Mouse (Mus musculus): ENCODE results near the gene Rtn1. TPM values are rescaled to one million over a fixed set of nuclear protein-coding genes. Genes with fewer than 3 reads are reported as not detected.

The Rtn1 gene
- polyA plus RNA-seq, 1 experiment, result 4.1 TPM

DNA sequence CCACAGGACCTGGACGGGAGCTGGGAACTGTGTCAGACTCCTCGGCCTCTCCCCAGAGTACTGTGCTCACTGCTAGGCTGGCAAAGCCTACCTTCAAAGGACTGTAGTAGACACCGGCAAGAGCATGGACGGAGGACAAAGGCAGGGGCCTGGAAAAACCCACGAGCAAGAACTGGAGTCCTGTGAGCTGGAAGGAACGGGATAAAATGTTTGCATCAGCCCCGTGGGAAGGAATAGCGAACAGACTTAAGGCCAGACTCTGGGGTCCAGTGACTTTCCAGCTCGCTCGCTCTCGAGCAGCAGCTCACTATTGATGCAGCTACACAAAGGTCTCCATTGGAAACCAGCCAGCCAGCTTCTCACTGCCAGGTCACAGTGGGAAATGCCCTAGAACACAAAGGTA lies 34.0 kb downstream of the Rtn1 start:
- H3K27me3 ChIP-seq (ENCODE audit: control insufficient read depth, insufficient read depth, low read length), result no peaks in the 10 kb centered on the region
- H3K36me3 ChIP-seq (ENCODE audit: control insufficient read depth, insufficient read depth, low read length), result no peaks in the 10 kb centered on the region
- TF ChIP-seq CTCF (IDR thresholded peaks at IDR 0.05; ENCODE audit: extremely low read depth, insufficient read length, insufficient replicate concordance, low read depth, low read length) (no peak), POLR2A (IDR thresholded peaks at IDR 0.05; ENCODE audit: low read depth, low read length) (no peak)
- 82% methylated on average over 11 of the region's 11 CpGs for WGBS
- no peak overlapping the region for H3K27ac ChIP-seq (ENCODE audit: insufficient read depth, low read depth, low read length)
- no peak overlapping the region for H3K4me3 ChIP-seq (ENCODE audit: low read depth, low read length)
- H3K4me1 ChIP-seq (ENCODE audit: control insufficient read depth, insufficient read depth, insufficient read length, low read length), result no peaks in the 10 kb centered on the region

DNA sequence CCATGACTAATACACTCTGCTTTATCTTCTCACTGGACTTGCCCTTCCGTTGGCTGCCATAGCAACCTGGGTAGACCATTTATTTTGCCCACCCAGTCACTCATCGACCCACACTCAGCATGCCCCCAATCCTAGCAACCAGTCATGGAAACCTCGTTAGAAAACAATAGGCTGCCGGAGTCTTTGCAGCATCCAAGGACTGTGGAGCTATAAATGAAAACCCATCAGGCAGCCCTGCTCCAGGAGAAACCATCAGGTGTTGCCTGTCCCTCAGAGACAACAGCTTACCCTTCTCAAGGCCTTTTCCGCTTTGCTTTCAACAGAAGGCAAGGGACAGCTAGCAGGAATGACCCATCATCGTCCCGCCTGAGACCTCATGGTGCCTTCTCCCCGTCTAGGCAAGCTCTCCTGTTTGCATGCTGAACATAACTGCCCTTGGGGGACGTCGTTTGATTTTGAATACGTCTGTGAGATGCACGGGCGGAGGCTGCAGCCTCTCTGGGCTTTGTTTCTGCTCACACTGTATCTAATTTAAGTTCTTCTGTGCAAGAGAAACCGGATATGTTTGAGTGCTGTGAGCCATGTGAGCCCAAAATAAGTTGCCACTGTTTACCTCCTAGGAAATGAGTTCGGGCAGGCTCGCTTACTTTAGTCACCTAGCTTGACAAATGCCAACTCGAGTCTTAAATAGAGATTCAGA lies 34.8 kb downstream of the Rtn1 start:
- WGBS, result 54% methylated on average over 17 of the region's 17 CpGs
- Histone ChIP-seq H3K36me3 (ENCODE audit: control insufficient read depth, insufficient read depth, low read length) (no peaks in the 10 kb centered on the region), H3K4me3 (ENCODE audit: low read depth, low read length) (no peak overlapping the region), H3K27me3 (ENCODE audit: control insufficient read depth, insufficient read depth, low read length) (no peaks in the 10 kb centered on the region), H3K27ac (ENCODE audit: insufficient read depth, low read depth, low read length) (no peak overlapping the region), H3K4me1 (ENCODE audit: control insufficient read depth, insufficient read depth, insufficient read length, low read length) (no peaks in the 10 kb centered on the region)
- TF ChIP-seq CTCF (IDR thresholded peaks at IDR 0.05; ENCODE audit: extremely low read depth, insufficient read length, insufficient replicate concordance, low read depth, low read length) (no peak), POLR2A (IDR thresholded peaks at IDR 0.05; ENCODE audit: low read depth, low read length) (no peak)

DNA sequence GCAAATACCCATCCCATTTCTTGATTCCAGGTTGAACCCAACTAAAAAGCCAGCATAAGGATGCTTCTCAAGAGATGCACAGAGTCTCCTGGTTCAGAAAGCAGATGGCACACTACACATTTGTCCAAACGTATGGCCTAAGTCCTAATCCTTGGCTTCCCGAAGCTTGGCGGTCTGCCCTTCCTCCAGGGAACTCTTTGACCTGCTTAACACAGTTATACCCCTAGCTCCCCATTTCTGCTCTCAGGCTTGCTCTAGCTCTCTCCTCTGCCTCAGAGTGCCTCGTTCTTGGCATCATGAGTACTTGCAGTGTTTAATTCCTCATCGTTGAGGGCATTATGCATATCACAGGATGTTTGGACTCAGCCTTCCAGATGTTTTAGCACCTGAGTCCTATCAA lies 38.8 kb downstream of the Rtn1 start:
- Histone ChIP-seq H3K4me3 (ENCODE audit: low read depth, low read length) (no peak overlapping the region), H3K36me3 (ENCODE audit: control insufficient read depth, insufficient read depth, low read length) (no peaks in the 10 kb centered on the region), H3K27ac (ENCODE audit: insufficient read depth, low read depth, low read length) (no peak overlapping the region), H3K4me1 (ENCODE audit: control insufficient read depth, insufficient read depth, insufficient read length, low read length) (no peaks in the 10 kb centered on the region), H3K27me3 (ENCODE audit: control insufficient read depth, insufficient read depth, low read length) (no peaks in the 10 kb centered on the region)
- WGBS, result 66% methylated on average over 5 of the region's 5 CpGs
- TF ChIP-seq CTCF (IDR thresholded peaks at IDR 0.05; ENCODE audit: extremely low read depth, insufficient read length, insufficient replicate concordance, low read depth, low read length) (no peak), POLR2A (IDR thresholded peaks at IDR 0.05; ENCODE audit: low read depth, low read length) (no peak)

DNA sequence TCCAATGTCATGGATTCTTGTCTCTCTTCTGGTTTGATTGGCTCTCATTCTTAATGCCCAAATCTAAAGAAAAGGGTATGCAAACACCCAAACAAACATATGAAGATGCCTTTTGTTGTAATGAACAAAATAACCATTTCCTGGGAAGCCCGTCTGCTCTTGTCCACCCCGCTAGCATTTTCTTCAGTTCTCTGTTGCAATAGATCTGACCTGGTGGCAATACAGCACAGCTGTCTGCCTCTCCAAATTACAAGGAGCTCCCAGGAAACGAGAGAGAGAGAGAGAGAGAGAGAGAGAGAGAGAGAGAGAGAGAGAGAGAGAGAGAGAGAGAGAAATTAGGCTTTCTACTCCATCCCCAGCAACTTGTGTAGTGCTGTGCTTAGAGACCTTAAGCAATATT lies 42.1 kb downstream of the Rtn1 start:
- TF ChIP-seq POLR2A (IDR thresholded peaks at IDR 0.05; ENCODE audit: low read depth, low read length) (no peak), CTCF (IDR thresholded peaks at IDR 0.05; ENCODE audit: extremely low read depth, insufficient read length, insufficient replicate concordance, low read depth, low read length) (no peak)
- 67% methylated on average over 3 of the region's 3 CpGs for WGBS
- Histone ChIP-seq H3K27ac (ENCODE audit: insufficient read depth, low read depth, low read length) (no peak overlapping the region), H3K27me3 (ENCODE audit: control insufficient read depth, insufficient read depth, low read length) (no peaks in the 10 kb centered on the region), H3K4me3 (ENCODE audit: low read depth, low read length) (no peak overlapping the region), H3K36me3 (ENCODE audit: control insufficient read depth, insufficient read depth, low read length) (no peaks in the 10 kb centered on the region), H3K4me1 (ENCODE audit: control insufficient read depth, insufficient read depth, insufficient read length, low read length) (peaks cover 3% of the 10 kb centered on the region; the same call in 1 of the 2 replicates)

DNA sequence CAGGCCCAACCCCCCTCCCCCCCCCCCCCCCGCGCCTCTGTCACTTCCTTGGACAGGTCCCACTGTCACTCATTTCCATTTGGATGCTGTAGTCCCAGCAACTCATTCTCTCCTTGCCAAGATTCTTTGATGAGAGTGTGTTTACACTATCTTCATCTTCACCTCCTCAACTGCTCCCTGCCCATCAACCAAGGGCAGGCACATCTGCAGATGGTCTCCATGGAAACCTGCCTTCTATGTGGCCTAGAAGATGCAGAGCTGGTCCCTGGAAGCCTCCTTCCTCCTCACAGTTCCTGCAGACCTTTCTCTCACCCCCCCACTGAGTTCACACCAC lies 42.8 kb downstream of the Rtn1 start:
- H3K4me3 ChIP-seq (ENCODE audit: low read depth, low read length), result no peak overlapping the region
- peaks cover 3% of the 10 kb centered on the region; the same call in 1 of the 2 replicates for H3K4me1 ChIP-seq (ENCODE audit: control insufficient read depth, insufficient read depth, insufficient read length, low read length)
- TF ChIP-seq CTCF (IDR thresholded peaks at IDR 0.05; ENCODE audit: extremely low read depth, insufficient read length, insufficient replicate concordance, low read depth, low read length) (no peak), POLR2A (IDR thresholded peaks at IDR 0.05; ENCODE audit: low read depth, low read length) (no peak)
- no peaks in the 10 kb centered on the region for H3K36me3 ChIP-seq (ENCODE audit: control insufficient read depth, insufficient read depth, low read length)
- no peaks in the 10 kb centered on the region for H3K27me3 ChIP-seq (ENCODE audit: control insufficient read depth, insufficient read depth, low read length)
- WGBS, result 61% methylated on average over 2 of the region's 2 CpGs
- H3K27ac ChIP-seq (ENCODE audit: insufficient read depth, low read depth, low read length), result no peak overlapping the region

DNA sequence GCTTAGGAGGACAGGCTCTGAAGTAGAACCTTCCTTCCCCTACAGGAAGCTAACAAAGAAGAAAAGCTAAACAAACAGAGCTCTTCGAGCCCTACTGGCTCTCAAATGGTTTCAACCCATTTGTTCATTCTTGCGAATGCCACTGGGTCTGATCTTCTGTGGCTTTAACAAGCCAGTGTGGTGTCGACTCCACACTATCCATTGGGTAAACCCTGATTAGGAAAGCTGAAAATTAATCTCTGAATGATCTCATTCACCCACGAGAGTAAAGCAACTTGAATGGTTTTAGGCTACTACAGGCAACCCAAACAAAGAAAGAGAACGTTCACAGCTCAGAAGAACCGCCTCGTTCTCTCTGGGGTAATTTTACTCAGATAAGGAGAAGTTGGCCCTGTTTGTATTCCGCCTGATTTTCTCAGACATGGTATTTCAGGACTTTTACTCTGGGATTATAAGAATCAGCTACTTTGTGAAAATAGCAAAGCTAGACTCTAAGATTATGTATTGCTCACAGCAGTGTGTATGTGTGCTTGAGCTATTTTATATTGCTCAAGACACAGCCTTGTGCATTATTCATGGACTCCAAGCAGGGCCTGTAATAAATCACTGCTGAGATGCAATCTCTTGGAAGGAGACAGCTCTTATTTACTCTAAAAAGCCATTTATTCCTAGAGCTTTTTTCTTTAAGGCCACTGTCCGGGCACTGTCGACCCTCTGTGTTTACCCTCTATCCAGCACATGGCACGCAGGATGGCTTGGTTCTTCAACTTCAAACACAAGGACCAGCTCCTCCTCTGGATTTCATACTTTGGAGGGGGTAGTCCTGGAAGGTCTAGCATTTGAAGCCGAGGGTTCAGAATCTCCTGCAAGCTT lies 43.4 kb downstream of the Rtn1 start:
- H3K27me3 ChIP-seq (ENCODE audit: control insufficient read depth, insufficient read depth, low read length), result no peaks in the 10 kb centered on the region
- H3K27ac ChIP-seq (ENCODE audit: insufficient read depth, low read depth, low read length), result no peak overlapping the region
- no peaks in the 10 kb centered on the region for H3K36me3 ChIP-seq (ENCODE audit: control insufficient read depth, insufficient read depth, low read length)
- WGBS, result 65% methylated on average over 12 of the region's 12 CpGs
- no peak overlapping the region for H3K4me3 ChIP-seq (ENCODE audit: low read depth, low read length)
- H3K4me1 ChIP-seq (ENCODE audit: control insufficient read depth, insufficient read depth, insufficient read length, low read length), result peaks cover 3% of the 10 kb centered on the region; the same call in 1 of the 2 replicates
- TF ChIP-seq POLR2A (IDR thresholded peaks at IDR 0.05; ENCODE audit: low read depth, low read length), result no peak
- no peak for TF ChIP-seq CTCF (IDR thresholded peaks at IDR 0.05; ENCODE audit: extremely low read depth, insufficient read length, insufficient replicate concordance, low read depth, low read length)

DNA sequence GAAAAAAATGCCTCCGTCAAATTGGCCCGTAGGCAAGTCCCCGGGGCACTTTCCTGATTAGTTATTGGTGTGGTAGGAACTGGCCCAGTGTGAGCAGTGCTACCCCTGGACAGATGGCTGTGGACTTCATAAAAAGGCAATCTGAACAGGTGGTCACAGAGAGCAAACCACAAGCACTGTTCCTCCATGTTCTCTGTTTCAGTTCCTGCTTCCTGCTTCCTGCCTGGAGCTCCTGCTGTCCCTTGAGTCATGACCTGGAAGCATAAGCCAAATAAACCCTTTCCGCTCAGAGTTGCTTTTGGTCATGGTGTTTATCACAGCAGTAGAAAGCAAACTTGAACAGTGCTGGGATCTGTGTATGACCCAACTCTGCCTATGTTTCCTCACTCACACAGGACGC lies 44.3 kb downstream of the Rtn1 start:
- no peak overlapping the region for H3K4me3 ChIP-seq (ENCODE audit: low read depth, low read length)
- H3K27me3 ChIP-seq (ENCODE audit: control insufficient read depth, insufficient read depth, low read length), result no peaks in the 10 kb centered on the region
- H3K36me3 ChIP-seq (ENCODE audit: control insufficient read depth, insufficient read depth, low read length), result no peaks in the 10 kb centered on the region
- peaks cover 3% of the 10 kb centered on the region; the same call in 1 of the 2 replicates for H3K4me1 ChIP-seq (ENCODE audit: control insufficient read depth, insufficient read depth, insufficient read length, low read length)
- no peak for TF ChIP-seq CTCF (IDR thresholded peaks at IDR 0.05; ENCODE audit: extremely low read depth, insufficient read length, insufficient replicate concordance, low read depth, low read length)
- no peak for TF ChIP-seq POLR2A (IDR thresholded peaks at IDR 0.05; ENCODE audit: low read depth, low read length)
- WGBS, result 84% methylated on average over 5 of the region's 5 CpGs
- no peak overlapping the region for H3K27ac ChIP-seq (ENCODE audit: insufficient read depth, low read depth, low read length)

Data from small intestine, adult 2 months (tissue).